Mouse (Mus musculus): ENCODE measurements around the gene Dnajc15. TPM values are rescaled to one million over a fixed set of nuclear protein-coding genes. Genes with fewer than 3 reads are reported as not detected.

Gene Dnajc15
- polyA plus RNA-seq, 1 experiment from 2014 or later = 64.9 TPM

- H3K9ac ChIP-seq (replicated peaks; ENCODE audit: low read depth, low read length) = no peak overlapping the region
- no peak overlapping the region for H3K4me3 ChIP-seq (replicated peaks; ENCODE audit: low read length)
- H3K27me3 ChIP-seq (replicated peaks; ENCODE audit: control insufficient read depth, insufficient read depth, low read length) = no peaks in the 10 kb centered on the region
- H3K9me3 ChIP-seq (ENCODE audit: control insufficient read depth, low read length) = no peaks in the 10 kb centered on the region
- WGBS = 63% methylated on average over 7 of the region's 7 CpGs
- no peaks in the 10 kb centered on the region for H3K36me3 ChIP-seq (ENCODE audit: control insufficient read depth, insufficient read depth)
- ATAC-seq = no peak
- no peak overlapping the region for H3K27ac ChIP-seq (ENCODE audit: low read length)
- H3K4me1 ChIP-seq (replicated peaks; ENCODE audit: control insufficient read depth, insufficient read depth, low read length) = no peaks in the 10 kb centered on the region
- H3K4me2 ChIP-seq (ENCODE audit: low read length) = no peak overlapping the region
Observed at GRCm38 (mm10) chr14:77794285-77794949, 80.5 kb downstream of the Dnajc15 start.

GRCm38 (mm10) chr14:77792998-77793397, 81.9 kb downstream of the Dnajc15 start:
- WGBS = 85% methylated on average over 6 of the region's 6 CpGs
- Histone ChIP-seq H3K4me2 (ENCODE audit: low read length) (no peak overlapping the region), H3K4me1 (replicated peaks; ENCODE audit: control insufficient read depth, insufficient read depth, low read length) (no peaks in the 10 kb centered on the region), H3K9ac (replicated peaks; ENCODE audit: low read depth, low read length) (no peak overlapping the region), H3K27ac (ENCODE audit: low read length) (no peak overlapping the region), H3K4me3 (replicated peaks; ENCODE audit: low read length) (no peak overlapping the region), H3K27me3 (replicated peaks; ENCODE audit: control insufficient read depth, insufficient read depth, low read length) (no peaks in the 10 kb centered on the region), H3K36me3 (ENCODE audit: control insufficient read depth, insufficient read depth) (no peaks in the 10 kb centered on the region), H3K9me3 (ENCODE audit: control insufficient read depth, low read length) (no peaks in the 10 kb centered on the region)
- no peak for ATAC-seq

GRCm38 (mm10) chr14:77783217-77783616, 91.7 kb downstream of the Dnajc15 start:
- no peak for ATAC-seq
- no peaks in the 10 kb centered on the region for H3K27me3 ChIP-seq (replicated peaks; ENCODE audit: control insufficient read depth, insufficient read depth, low read length)
- H3K36me3 ChIP-seq (ENCODE audit: control insufficient read depth, insufficient read depth) = no peaks in the 10 kb centered on the region
- no peak overlapping the region for H3K27ac ChIP-seq (ENCODE audit: low read length)
- no peak overlapping the region for H3K9ac ChIP-seq (replicated peaks; ENCODE audit: low read depth, low read length)
- no peak overlapping the region for H3K4me3 ChIP-seq (replicated peaks; ENCODE audit: low read length)
- H3K9me3 ChIP-seq (ENCODE audit: control insufficient read depth, low read length) = no peaks in the 10 kb centered on the region
- H3K4me1 ChIP-seq (replicated peaks; ENCODE audit: control insufficient read depth, insufficient read depth, low read length) = no peaks in the 10 kb centered on the region
- H3K4me2 ChIP-seq (ENCODE audit: low read length) = no peak overlapping the region

GRCm38 (mm10) chr14:77777365-77777764, 97.6 kb downstream of the Dnajc15 start:
- Histone ChIP-seq H3K9me3 (ENCODE audit: control insufficient read depth, low read length) (no peaks in the 10 kb centered on the region), H3K4me2 (ENCODE audit: low read length) (no peak overlapping the region), H3K27me3 (replicated peaks; ENCODE audit: control insufficient read depth, insufficient read depth, low read length) (no peaks in the 10 kb centered on the region), H3K4me3 (replicated peaks; ENCODE audit: low read length) (no peak overlapping the region), H3K9ac (replicated peaks; ENCODE audit: low read depth, low read length) (no peak overlapping the region), H3K27ac (ENCODE audit: low read length) (no peak overlapping the region), H3K4me1 (replicated peaks; ENCODE audit: control insufficient read depth, insufficient read depth, low read length) (0 out of 2 replicates have a peak, but pooled peaks cover 2% of the 10 kb centered on the region), H3K36me3 (ENCODE audit: control insufficient read depth, insufficient read depth) (no peaks in the 10 kb centered on the region)
- 88% methylated on average over 1 of the region's 1 CpGs for WGBS
- no peak for ATAC-seq

GRCm38 (mm10) chr14:77776005-77776531, 98.9 kb downstream of the Dnajc15 start:
- Histone ChIP-seq H3K27me3 (replicated peaks; ENCODE audit: control insufficient read depth, insufficient read depth, low read length) (no peaks in the 10 kb centered on the region), H3K36me3 (ENCODE audit: control insufficient read depth, insufficient read depth) (no peaks in the 10 kb centered on the region), H3K4me3 (replicated peaks; ENCODE audit: low read length) (no peak overlapping the region), H3K4me2 (ENCODE audit: low read length) (no peak overlapping the region), H3K9ac (replicated peaks; ENCODE audit: low read depth, low read length) (no peak overlapping the region), H3K27ac (ENCODE audit: low read length) (no peak overlapping the region), H3K4me1 (replicated peaks; ENCODE audit: control insufficient read depth, insufficient read depth, low read length) (0 out of 2 replicates have a peak, but pooled peaks cover 2% of the 10 kb centered on the region), H3K9me3 (ENCODE audit: control insufficient read depth, low read length) (no peaks in the 10 kb centered on the region)
- 73% methylated on average over 11 of the region's 11 CpGs for WGBS
- ATAC-seq = peak; percentile 33; the same call in 1 of the 2 replicates

- Histone ChIP-seq H3K9ac (replicated peaks; ENCODE audit: low read depth, low read length) (no peak overlapping the region), H3K27me3 (replicated peaks; ENCODE audit: control insufficient read depth, insufficient read depth, low read length) (no peaks in the 10 kb centered on the region), H3K4me3 (replicated peaks; ENCODE audit: low read length) (no peak overlapping the region), H3K9me3 (ENCODE audit: control insufficient read depth, low read length) (no peaks in the 10 kb centered on the region), H3K36me3 (ENCODE audit: control insufficient read depth, insufficient read depth) (no peaks in the 10 kb centered on the region), H3K27ac (ENCODE audit: low read length) (no peak overlapping the region), H3K4me1 (replicated peaks; ENCODE audit: control insufficient read depth, insufficient read depth, low read length) (0 out of 2 replicates have a peak, but pooled peaks cover 2% of the 10 kb centered on the region), H3K4me2 (ENCODE audit: low read length) (no peak overlapping the region)
- no peak for ATAC-seq
- 86% methylated on average over 8 of the region's 8 CpGs for WGBS
Observed at GRCm38 (mm10) chr14:77773331-77773730, 101.6 kb downstream of the Dnajc15 start.

GRCm38 (mm10) chr14:77771626-77772025, 103.3 kb downstream of the Dnajc15 start:
- Histone ChIP-seq H3K27me3 (replicated peaks; ENCODE audit: control insufficient read depth, insufficient read depth, low read length) (no peaks in the 10 kb centered on the region), H3K9ac (replicated peaks; ENCODE audit: low read depth, low read length) (no peak overlapping the region), H3K27ac (ENCODE audit: low read length) (no peak overlapping the region), H3K9me3 (ENCODE audit: control insufficient read depth, low read length) (no peaks in the 10 kb centered on the region), H3K4me1 (replicated peaks; ENCODE audit: control insufficient read depth, insufficient read depth, low read length) (0 out of 2 replicates have a peak, but pooled peaks cover 2% of the 10 kb centered on the region), H3K4me2 (ENCODE audit: low read length) (no peak overlapping the region), H3K4me3 (replicated peaks; ENCODE audit: low read length) (no peak overlapping the region), H3K36me3 (ENCODE audit: control insufficient read depth, insufficient read depth) (no peaks in the 10 kb centered on the region)
- ATAC-seq = no peak
- 75% methylated on average over 2 of the region's 2 CpGs for WGBS

Other genes with a start within 250 kb of the Dnajc15 start
- gene Epsti1, start 29.1 kb upstream of the Dnajc15 start, polyA plus RNA-seq (2015; fragmentation: Nextera tagmentation; extraction: Ambion mirVana) = 0.30 and 0.33 TPM in 2 replicates
- 0.30 and 0.53 TPM in 2 replicates for gene Fam216b, start 213.9 kb upstream of the Dnajc15 start, polyA plus RNA-seq (2015; fragmentation: Nextera tagmentation; extraction: Ambion mirVana)